Mouse (Mus musculus): ENCODE measurements around the gene Aloxe3. TPM values are rescaled to one million over a fixed set of nuclear protein-coding genes. Genes with fewer than 3 reads are reported as not detected.

The Aloxe3 gene
- polyA plus RNA-seq, 1 experiment: 0.01 TPM

- Histone ChIP-seq H3K4me1 (ENCODE audit: control insufficient read depth) (no peaks in the 10 kb centered on the region), H3K4me3 (replicated peaks) (no peak overlapping the region), H3K9me3 (ENCODE audit: control insufficient read depth, low read length) (no peaks in the 10 kb centered on the region), H3K27me3 (ENCODE audit: control insufficient read depth) (no peaks in the 10 kb centered on the region; the same call in 1 of the 2 replicates), H3K36me3 (ENCODE audit: control insufficient read depth) (no peaks in the 10 kb centered on the region)
- TF ChIP-seq GATA1 (IDR thresholded peaks at IDR 0.05; ENCODE audit: low read length) (no peak), TAL1 (IDR thresholded peaks at IDR 0.05; ENCODE audit: low read length) (no peak)
Measured at GRCm38 (mm10) chr11:69172606-69173005, 46.9 kb downstream of the Aloxe3 start.

GRCm38 (mm10) chr11:69174722-69175121, 49.0 kb downstream of the Aloxe3 start:
- Histone ChIP-seq H3K27me3 (ENCODE audit: control insufficient read depth) (peaks cover 3% of the 10 kb centered on the region), H3K36me3 (ENCODE audit: control insufficient read depth) (no peaks in the 10 kb centered on the region), H3K4me3 (replicated peaks) (no peak overlapping the region), H3K9me3 (ENCODE audit: control insufficient read depth, low read length) (no peaks in the 10 kb centered on the region), H3K4me1 (ENCODE audit: control insufficient read depth) (no peaks in the 10 kb centered on the region)
- no peak for TF ChIP-seq TAL1 (IDR thresholded peaks at IDR 0.05; ENCODE audit: low read length)
- no peak for TF ChIP-seq GATA1 (IDR thresholded peaks at IDR 0.05; ENCODE audit: low read length)

- Histone ChIP-seq H3K27me3 (ENCODE audit: control insufficient read depth) (peaks cover 3% of the 10 kb centered on the region), H3K9me3 (ENCODE audit: control insufficient read depth, low read length) (no peaks in the 10 kb centered on the region), H3K4me1 (ENCODE audit: control insufficient read depth) (no peaks in the 10 kb centered on the region), H3K4me3 (replicated peaks) (no peak overlapping the region), H3K36me3 (ENCODE audit: control insufficient read depth) (no peaks in the 10 kb centered on the region)
- no peak for TF ChIP-seq GATA1 (IDR thresholded peaks at IDR 0.05; ENCODE audit: low read length)
- no peak for TF ChIP-seq TAL1 (IDR thresholded peaks at IDR 0.05; ENCODE audit: low read length)
Measured at GRCm38 (mm10) chr11:69178525-69178924, 52.8 kb downstream of the Aloxe3 start.

GRCm38 (mm10) chr11:69179512-69179911, 53.8 kb downstream of the Aloxe3 start:
- Histone ChIP-seq H3K4me3 (replicated peaks) (no peak overlapping the region), H3K36me3 (ENCODE audit: control insufficient read depth) (no peaks in the 10 kb centered on the region), H3K27me3 (ENCODE audit: control insufficient read depth) (peaks cover 3% of the 10 kb centered on the region), H3K9me3 (ENCODE audit: control insufficient read depth, low read length) (no peaks in the 10 kb centered on the region), H3K4me1 (ENCODE audit: control insufficient read depth) (no peaks in the 10 kb centered on the region)
- TF ChIP-seq GATA1 (IDR thresholded peaks at IDR 0.05; ENCODE audit: low read length) (no peak), TAL1 (IDR thresholded peaks at IDR 0.05; ENCODE audit: low read length) (no peak)

GRCm38 (mm10) chr11:69180120-69180519, 54.4 kb downstream of the Aloxe3 start:
- Histone ChIP-seq H3K9me3 (ENCODE audit: control insufficient read depth, low read length) (no peaks in the 10 kb centered on the region), H3K4me3 (replicated peaks) (no peak overlapping the region), H3K4me1 (ENCODE audit: control insufficient read depth) (no peaks in the 10 kb centered on the region), H3K36me3 (ENCODE audit: control insufficient read depth) (no peaks in the 10 kb centered on the region), H3K27me3 (ENCODE audit: control insufficient read depth) (peaks cover 3% of the 10 kb centered on the region)
- TF ChIP-seq TAL1 (IDR thresholded peaks at IDR 0.05; ENCODE audit: low read length) (no peak), GATA1 (IDR thresholded peaks at IDR 0.05; ENCODE audit: low read length) (no peak)

GRCm38 (mm10) chr11:69185031-69185430, 59.3 kb downstream of the Aloxe3 start:
- TF ChIP-seq GATA1 (IDR thresholded peaks at IDR 0.05; ENCODE audit: low read length) (no peak), TAL1 (IDR thresholded peaks at IDR 0.05; ENCODE audit: low read length) (no peak)
- no peaks in the 10 kb centered on the region for H3K4me1 ChIP-seq (ENCODE audit: control insufficient read depth)
- no peak overlapping the region for H3K4me3 ChIP-seq (replicated peaks)
- H3K36me3 ChIP-seq (ENCODE audit: control insufficient read depth): no peaks in the 10 kb centered on the region
- no peaks in the 10 kb centered on the region for H3K9me3 ChIP-seq (ENCODE audit: control insufficient read depth, low read length)
- no peaks in the 10 kb centered on the region for H3K27me3 ChIP-seq (ENCODE audit: control insufficient read depth)

GRCm38 (mm10) chr11:69185936-69186335, 60.2 kb downstream of the Aloxe3 start:
- Histone ChIP-seq H3K36me3 (ENCODE audit: control insufficient read depth) (no peaks in the 10 kb centered on the region), H3K27me3 (ENCODE audit: control insufficient read depth) (no peaks in the 10 kb centered on the region), H3K4me1 (ENCODE audit: control insufficient read depth) (no peaks in the 10 kb centered on the region), H3K4me3 (replicated peaks) (no peak overlapping the region), H3K9me3 (ENCODE audit: control insufficient read depth, low read length) (no peaks in the 10 kb centered on the region)
- TF ChIP-seq GATA1 (IDR thresholded peaks at IDR 0.05; ENCODE audit: low read length): no peak
- no peak for TF ChIP-seq TAL1 (IDR thresholded peaks at IDR 0.05; ENCODE audit: low read length)

GRCm38 (mm10) chr11:69192840-69193239, 67.1 kb downstream of the Aloxe3 start:
- Histone ChIP-seq H3K4me1 (ENCODE audit: control insufficient read depth) (no peaks in the 10 kb centered on the region), H3K36me3 (ENCODE audit: control insufficient read depth) (no peaks in the 10 kb centered on the region), H3K27me3 (ENCODE audit: control insufficient read depth) (peaks cover 34% of the 10 kb centered on the region), H3K9me3 (ENCODE audit: control insufficient read depth, low read length) (no peaks in the 10 kb centered on the region), H3K4me3 (replicated peaks) (no peak overlapping the region)
- no peak for TF ChIP-seq GATA1 (IDR thresholded peaks at IDR 0.05; ENCODE audit: low read length)
- no peak for TF ChIP-seq TAL1 (IDR thresholded peaks at IDR 0.05; ENCODE audit: low read length)

GRCm38 (mm10) chr11:69196766-69197165, 71.1 kb downstream of the Aloxe3 start:
- Histone ChIP-seq H3K4me3 (replicated peaks) (no peak overlapping the region), H3K9me3 (ENCODE audit: control insufficient read depth, low read length) (no peaks in the 10 kb centered on the region), H3K36me3 (ENCODE audit: control insufficient read depth) (no peaks in the 10 kb centered on the region), H3K4me1 (ENCODE audit: control insufficient read depth) (no peaks in the 10 kb centered on the region), H3K27me3 (ENCODE audit: control insufficient read depth) (peaks cover 46% of the 10 kb centered on the region)
- no peak for TF ChIP-seq TAL1 (IDR thresholded peaks at IDR 0.05; ENCODE audit: low read length)

- H3K36me3 ChIP-seq (ENCODE audit: control insufficient read depth): no peaks in the 10 kb centered on the region
- peaks cover 46% of the 10 kb centered on the region for H3K27me3 ChIP-seq (ENCODE audit: control insufficient read depth)
- TF ChIP-seq TAL1 (IDR thresholded peaks at IDR 0.05; ENCODE audit: low read length) (no peak), GATA1 (IDR thresholded peaks at IDR 0.05; ENCODE audit: low read length) (no peak)
- H3K4me1 ChIP-seq (ENCODE audit: control insufficient read depth): no peaks in the 10 kb centered on the region
- H3K4me3 ChIP-seq (replicated peaks): no peak overlapping the region
- no peaks in the 10 kb centered on the region for H3K9me3 ChIP-seq (ENCODE audit: control insufficient read depth, low read length)
Measured at GRCm38 (mm10) chr11:69197194-69197593, 71.5 kb downstream of the Aloxe3 start.

Data from erythroblast, embryonic 14.5 days (primary cell).